Mouse (Mus musculus) small intestine, adult 2 months (tissue): ENCODE results near the gene Mettl7a3. TPM values are rescaled to one million over a fixed set of nuclear protein-coding genes. Genes with fewer than 3 reads are reported as not detected.
"Not testable (repeated sequence)": the region's sequence is repeated elsewhere in the genome, so short reads cannot be mapped to it uniquely, and the experiment has no call there.

ENCODE experiments used
- H3K27ac ChIP-seq: fragments of 200-500 bp; 2 replicates; pipeline ENCODE4 v1.5.1; 2012; ENCODE audit warnings: low read depth, low read length, control low read depth, inconsistent platforms; ENCODE audit not compliant: insufficient read depth
- H3K27me3 ChIP-seq: fragments of 200-500 bp; 2 replicates; pipeline ENCODE4 v1.6.1; 2012; ENCODE audit warnings: mild to moderate bottlenecking, moderate library complexity, low read length, inconsistent platforms; ENCODE audit not compliant: control insufficient read depth, insufficient read depth
- H3K36me3 ChIP-seq: fragments of 200-500 bp; 2 replicates; pipeline ENCODE4 v1.6.1; 2012; ENCODE audit warnings: mild to moderate bottlenecking, low read length, control low read depth, inconsistent platforms; ENCODE audit not compliant: control insufficient read depth, insufficient read depth
- H3K4me1 ChIP-seq: fragments of 200-500 bp; 2 replicates; pipeline ENCODE4 v1.6.1; 2012; ENCODE audit warnings: low read length, inconsistent platforms, mixed read lengths; ENCODE audit not compliant: control insufficient read depth, insufficient read depth, insufficient read length
- H3K4me3 ChIP-seq: fragments of 200-500 bp; 2 replicates; pipeline ENCODE4 v1.5.1; 2012; ENCODE audit warnings: low read depth, mild to moderate bottlenecking, control low read depth, inconsistent platforms, low read length, moderate library complexity
- CTCF ChIP-seq: fragments of 200-500 bp; IDR thresholded peaks from 2 replicates; pipeline ENCODE4 v1.5.1; 2012; ENCODE audit warnings: low read depth, mild to moderate bottlenecking, control low read depth, inconsistent platforms, low read length, moderate library complexity, mixed read lengths; ENCODE audit not compliant: insufficient replicate concordance, insufficient read length; ENCODE audit errors: extremely low read depth
- POLR2A ChIP-seq: fragments of 200-500 bp; IDR thresholded peaks from 2 replicates; pipeline ENCODE4 v1.6.1; 2012; ENCODE audit warnings: low read depth, mild to moderate bottlenecking, control low read depth, inconsistent platforms, low read length, moderate library complexity
- WGBS: fragments of 180-500 bp; shearing (Covaris S2); methylation state at CpG from one replicate; pipeline ENCODE4 v1.1.7; 2018; 5-methylcytosine and 5-hydroxymethylcytosine counted together
- polyA plus RNA-seq: library from polyadenylated mRNA; depleted of rRNA; stranded (reverse); fragments of >200 nt; gene quantifications from 2 replicates; pipeline ENCODE4 v1.2.3, GENCODE M21; 2012

Mettl7a3 gene
- polyA plus RNA-seq, 1 experiment, result not detected

DNA sequence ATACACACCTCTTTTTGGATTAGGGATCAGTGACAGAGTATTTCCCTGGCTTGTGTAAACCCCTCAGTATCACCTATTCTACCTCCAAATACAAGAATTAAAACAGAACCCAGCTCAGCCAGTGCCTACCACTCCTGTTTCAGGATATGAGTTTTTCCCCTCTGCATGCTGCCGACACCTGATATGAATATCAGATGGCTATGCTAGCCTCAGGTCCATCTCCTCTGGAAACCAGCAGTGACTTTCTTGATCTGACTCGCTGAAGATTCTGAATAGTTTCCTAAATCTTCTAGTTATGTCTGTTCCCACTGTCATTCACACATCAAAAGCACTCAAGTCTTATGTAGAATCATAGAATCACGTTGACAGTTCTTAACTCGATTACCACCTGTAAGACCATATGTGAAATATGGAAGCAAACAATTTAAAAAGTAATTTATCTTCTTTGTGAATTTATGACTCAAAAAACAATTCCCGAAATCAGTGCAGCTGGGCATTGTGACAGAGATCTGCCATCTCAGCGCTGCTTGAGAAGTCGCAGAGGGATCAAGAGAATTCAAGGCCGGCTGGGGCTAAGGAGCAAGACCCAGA, 31.2 kb upstream of the Mettl7a3 start:
- H3K27me3 ChIP-seq, result no peaks in the 10 kb centered on the region
- no peaks in the 10 kb centered on the region for H3K36me3 ChIP-seq
- peak overlapping the region; percentile 38 for H3K4me3 ChIP-seq
- no peak for TF ChIP-seq CTCF
- TF ChIP-seq POLR2A, result no peak
- H3K27ac ChIP-seq, result peak overlapping the region; percentile 99
- 25% methylated on average over 8 of the region's 8 CpGs for WGBS
- H3K4me1 ChIP-seq, result no peaks in the 10 kb centered on the region

DNA sequence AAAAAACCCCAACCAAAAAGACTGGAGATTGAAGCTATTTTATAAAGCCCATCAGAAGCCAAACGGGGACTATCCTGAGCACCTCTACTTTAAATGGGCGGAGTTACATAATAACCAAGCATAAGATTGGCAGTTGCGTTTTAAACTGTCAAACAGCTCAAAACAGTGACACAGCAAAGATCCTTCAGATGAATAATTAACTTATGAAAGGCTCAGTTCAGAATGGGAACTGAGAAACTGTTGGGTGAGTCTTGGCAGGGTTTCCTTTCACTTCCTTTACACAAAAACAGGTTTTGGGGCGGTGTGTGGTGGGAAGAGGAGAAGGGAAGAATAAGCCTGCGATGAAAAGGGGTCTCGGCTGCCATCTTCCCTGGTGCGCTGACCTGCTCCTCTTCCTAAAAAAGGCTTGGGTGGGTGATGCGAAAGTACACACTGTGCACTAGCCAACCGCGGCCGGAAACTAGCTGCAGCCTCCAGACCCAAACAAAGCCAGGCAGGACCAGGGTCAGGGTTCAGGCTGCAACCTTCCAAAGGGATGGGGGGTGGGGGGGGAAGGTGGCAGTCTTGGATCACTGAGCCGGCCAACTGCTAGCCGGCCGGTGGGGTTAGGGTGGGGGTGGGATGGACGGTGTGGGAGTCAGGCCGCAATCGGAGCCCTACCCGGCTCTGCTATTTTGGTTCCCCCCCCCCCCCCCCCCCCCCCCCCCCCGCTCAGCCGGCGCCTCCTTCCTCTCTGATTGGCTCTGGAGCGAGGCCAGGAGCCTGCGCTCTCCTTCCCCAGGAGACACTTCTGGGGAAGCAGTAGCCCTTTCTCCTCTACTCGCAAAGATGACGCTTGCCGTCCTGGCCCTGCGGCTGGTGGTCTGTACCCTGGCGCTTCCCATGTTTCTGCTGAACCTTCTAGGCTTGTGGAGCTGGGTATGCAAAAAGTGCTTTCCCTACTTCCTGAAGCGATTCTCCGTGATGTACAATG, 30.4 kb upstream of the Mettl7a3 start, which contains the start of gene Mettl7a1:
TSS of gene Mettl7a1 (plus strand) at position 122 of the 973 bp plus-strand sequence.
- WGBS, result 1% methylated on average over 24 of the region's 30 CpGs
- no peaks in the 10 kb centered on the region for H3K36me3 ChIP-seq
- H3K27me3 ChIP-seq, result no peaks in the 10 kb centered on the region
- no peaks in the 10 kb centered on the region for H3K4me1 ChIP-seq
- H3K27ac ChIP-seq, result peak within 1 kb of the TSS; percentile 99
- TF ChIP-seq CTCF, result no peak
- TF ChIP-seq POLR2A, result peak; percentile 61; the same call in 1 of the 2 replicates
- H3K4me3 ChIP-seq, result peak within 1 kb of the TSS; percentile 96

DNA sequence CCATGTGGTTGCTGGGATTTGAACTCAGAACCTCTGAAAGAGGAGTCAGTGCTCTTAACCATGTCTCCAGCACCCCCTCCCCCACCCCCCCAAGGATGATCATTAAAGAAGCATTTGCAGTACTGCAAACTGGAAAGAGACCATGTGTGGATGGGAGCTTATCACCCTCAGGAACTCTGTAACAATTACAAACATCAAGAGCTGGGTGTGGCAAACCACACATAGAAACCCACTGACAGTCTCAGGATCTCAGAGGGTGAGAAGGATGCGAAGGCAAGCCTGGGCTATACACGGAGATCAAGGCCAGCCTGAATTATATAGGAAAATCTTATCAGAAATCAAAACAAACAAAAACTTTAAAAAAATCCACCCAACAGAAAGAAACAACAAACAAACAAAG, 28.5 kb upstream of the Mettl7a3 start:
- 65% methylated on average over 2 of the region's 2 CpGs for WGBS
- Histone ChIP-seq H3K36me3 (no peaks in the 10 kb centered on the region), H3K27ac (no peak overlapping the region), H3K4me3 (no peak overlapping the region), H3K4me1 (no peaks in the 10 kb centered on the region), H3K27me3 (no peaks in the 10 kb centered on the region)
- no peak for TF ChIP-seq CTCF
- TF ChIP-seq POLR2A, result no peak

DNA sequence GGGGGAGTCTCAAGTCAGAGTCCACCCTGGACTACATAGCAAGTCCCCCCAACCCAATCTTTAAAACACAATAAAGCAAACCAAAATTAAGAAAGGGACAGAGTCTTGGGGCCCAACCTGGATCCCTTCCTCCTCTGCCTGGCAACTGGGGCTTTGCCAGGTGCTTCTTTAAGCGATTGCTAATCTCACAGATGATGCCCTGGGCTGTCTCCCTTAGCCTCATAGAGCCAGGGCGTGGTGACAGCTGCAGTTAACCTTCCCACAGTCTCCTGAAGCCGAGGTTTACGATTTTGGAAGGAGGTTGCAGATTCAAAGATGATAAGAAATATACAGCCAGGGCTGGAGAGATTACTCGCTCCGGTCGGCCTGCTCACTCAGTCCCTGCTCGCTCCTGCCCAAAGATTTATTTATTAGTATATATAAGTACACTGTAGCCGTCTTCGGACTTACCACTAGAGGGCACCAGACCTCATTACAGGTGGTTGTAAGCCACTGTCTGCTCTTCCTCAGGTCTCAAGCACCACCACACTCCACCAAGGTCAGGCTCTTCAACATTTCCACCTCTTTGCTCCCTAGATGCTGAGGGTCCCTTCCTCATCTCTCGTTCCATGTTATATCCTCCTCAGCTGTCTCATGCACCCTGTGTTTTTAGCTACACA, 27.2 kb upstream of the Mettl7a3 start:
- H3K36me3 ChIP-seq, H3K4me1 ChIP-seq, H3K27ac ChIP-seq, H3K27me3 ChIP-seq, H3K4me3 ChIP-seq: not testable (repeated sequence)
- 10% methylated on average over 11 of the region's 11 CpGs for WGBS
- peak; percentile 37; the same call in 1 of the 2 replicates for TF ChIP-seq CTCF

DNA sequence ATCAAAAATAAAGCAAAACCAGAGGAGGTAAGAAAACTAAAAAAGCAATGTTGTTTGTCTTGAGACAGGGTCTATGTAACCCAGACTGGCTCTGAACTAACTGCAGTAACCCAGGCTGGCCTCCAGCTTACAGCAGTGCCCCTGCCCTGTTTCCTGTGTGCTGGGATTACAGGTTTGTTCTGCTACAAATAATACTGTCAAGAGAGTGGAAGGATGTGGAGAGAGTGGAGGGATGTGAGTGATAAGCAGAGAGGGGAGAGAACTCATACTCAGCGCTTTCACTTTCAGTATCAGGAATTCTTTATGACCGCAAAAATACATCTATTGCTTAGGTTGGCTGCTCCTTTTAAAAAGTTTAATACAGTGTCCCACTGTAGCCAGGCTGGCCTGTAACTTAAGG, 22.4 kb upstream of the Mettl7a3 start:
- no peaks in the 10 kb centered on the region for H3K36me3 ChIP-seq
- WGBS, result 22% methylated on average over 2 of the region's 2 CpGs
- no peak overlapping the region for H3K4me3 ChIP-seq
- no peak overlapping the region for H3K27ac ChIP-seq
- peaks cover 2% of the 10 kb centered on the region; the same call in 1 of the 2 replicates for H3K4me1 ChIP-seq
- no peaks in the 10 kb centered on the region for H3K27me3 ChIP-seq
- TF ChIP-seq POLR2A, result no peak
- no peak for TF ChIP-seq CTCF

DNA sequence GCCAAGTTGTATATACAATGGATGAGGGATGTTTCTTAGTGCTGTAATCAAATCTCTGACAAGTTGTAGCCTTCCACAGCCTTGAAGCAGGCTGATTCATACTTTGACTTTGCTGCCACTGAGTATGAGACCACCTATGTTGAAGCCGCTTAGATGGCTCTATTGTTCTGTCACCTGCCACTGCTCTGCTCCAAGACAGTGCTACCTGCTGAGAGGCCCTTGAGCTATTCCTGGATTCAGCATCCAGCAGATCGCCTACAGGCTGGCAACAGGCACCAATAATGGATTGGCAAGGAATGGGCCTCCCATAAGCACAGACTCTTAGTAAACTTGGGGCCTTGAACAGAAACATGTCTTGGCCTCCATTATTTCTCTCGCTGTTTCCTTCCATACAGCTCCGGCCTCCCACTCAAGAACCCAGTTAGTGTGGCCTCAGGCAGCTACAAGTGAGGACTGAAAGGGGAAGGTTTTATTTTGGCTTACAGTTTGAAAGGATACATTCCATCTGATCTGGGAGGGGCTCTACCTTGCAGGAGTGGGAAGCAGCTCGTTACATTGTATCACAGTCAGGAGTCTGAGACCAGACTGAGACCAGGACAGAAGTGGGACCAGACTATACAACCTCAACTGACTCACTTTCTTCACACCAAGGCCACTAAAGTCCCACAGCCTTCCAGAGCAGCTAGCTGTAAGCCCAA, 20.1 kb upstream of the Mettl7a3 start:
- TF ChIP-seq POLR2A (no peak), CTCF (no peak)
- H3K27ac ChIP-seq, result no peak overlapping the region
- WGBS, result 98% methylated on average over 5 of the region's 5 CpGs
- H3K4me1 ChIP-seq, result peaks cover 2% of the 10 kb centered on the region; the same call in 1 of the 2 replicates
- H3K4me3 ChIP-seq, result no peak overlapping the region
- no peaks in the 10 kb centered on the region for H3K27me3 ChIP-seq
- H3K36me3 ChIP-seq, result no peaks in the 10 kb centered on the region

DNA sequence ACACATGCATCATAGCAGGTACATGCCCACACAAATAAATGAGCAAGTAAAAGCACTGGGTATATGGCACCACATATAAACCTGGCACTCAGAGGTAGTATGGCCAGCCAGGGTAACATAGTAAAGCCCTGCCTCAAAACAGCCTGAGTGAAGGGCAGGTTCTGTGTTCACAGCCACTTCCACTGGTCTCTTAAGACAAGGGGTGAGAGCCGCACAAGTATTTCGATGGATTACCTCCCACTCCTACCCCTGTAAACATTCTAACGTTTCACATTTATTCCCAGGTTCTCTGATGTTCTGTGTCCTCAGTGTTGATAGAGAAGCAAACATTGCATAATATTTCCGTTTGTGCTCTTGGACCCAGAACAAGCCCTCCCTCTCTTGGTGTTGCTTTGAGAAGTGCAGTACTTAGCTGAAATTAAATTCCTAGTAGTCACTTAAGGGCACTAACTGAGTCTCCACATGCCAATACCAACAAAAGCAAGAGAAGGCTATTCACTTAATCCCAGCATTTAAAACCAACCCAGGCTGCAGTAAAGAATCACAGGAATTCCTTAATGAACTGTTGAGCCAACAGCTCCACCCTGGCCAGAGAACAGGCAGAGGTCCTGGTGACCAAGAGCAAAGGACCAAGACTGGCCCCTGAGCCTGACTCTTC, 16.6 kb upstream of the Mettl7a3 start:
- not testable (repeated sequence) for H3K36me3 ChIP-seq, H3K4me3 ChIP-seq, H3K27me3 ChIP-seq, H3K4me1 ChIP-seq
- H3K27ac ChIP-seq, result peak overlapping the region; percentile 40; the same call in 1 of the 2 replicates
- WGBS, result 34% methylated on average over 4 of the region's 4 CpGs
